36 mouse cellular contexts compared by ENCODE assay signal in genomic region chr5:120527296-120527964, GRCm38 (mm10). TPM values are rescaled to one million over a fixed set of nuclear protein-coding genes. Genes with fewer than 3 reads are reported as not detected.
A peak's percentile ranks its signal among the peaks of the same experiment; 100 is the strongest.
DNase-seq lines count a peak whose midpoint lies in the region; ATAC-seq lines count a peak whose summit lies in the region.
"Had no signal": no experiment of that assay in that cellular context is flagged by ENCODE, and none has a peak within 500 bp of the region (broad histone marks: within the 10 kb centered on the region; RNA-seq: fewer than 3 reads in every experiment).

No protein-coding gene starts in this region.

- 93% methylated on average over 16 of the region's 20 CpGs for WGBS in hindbrain, embryonic 16.5 days

- H3K27me3 ChIP-seq in splenic B cell, adult 2 months (ENCODE audit: control insufficient read depth, insufficient read depth, low read length, poor library complexity, severe bottlenecking): no peaks in the 10 kb centered on the region
- no peaks in the 10 kb centered on the region for H3K27me3 ChIP-seq in hindbrain, embryonic 16.5 days (replicated peaks; ENCODE audit: control insufficient read depth, insufficient read depth, low read length)
- H3K27me3 ChIP-seq: CH12.LX; forebrain, embryonic 12.5 days; hindbrain, embryonic 15.5 days; kidney, embryonic 15.5 days; liver, embryonic 13.5 days; midbrain, embryonic 15.5 days; stomach, embryonic 15.5 days had no signal

- H3K4me1 ChIP-seq in hindbrain, embryonic 16.5 days (ENCODE audit: control insufficient read depth, insufficient read depth, low read depth, low read length): no peaks in the 10 kb centered on the region
- H3K4me1 ChIP-seq: forebrain, embryonic 12.5 days; hindbrain, embryonic 15.5 days; kidney, embryonic 15.5 days; midbrain, embryonic 15.5 days; stomach, embryonic 15.5 days had no signal

- no peak overlapping the region for H3K9ac ChIP-seq in hindbrain, embryonic 16.5 days (ENCODE audit: low read depth, low read length)
- H3K9ac ChIP-seq: forebrain, embryonic 12.5 days; hindbrain, embryonic 15.5 days; kidney, embryonic 15.5 days; liver, embryonic 13.5 days; midbrain, embryonic 15.5 days; stomach, embryonic 15.5 days had no signal

- DNase-seq in spleen, postnatal 36 days (ENCODE audit: low spot score in 2 of 2): peak; percentile 35 to 41
- no peak for DNase-seq in spleen, postnatal 4 days (ENCODE audit: low spot score in 2 of 2)
- DNase-seq in B cell, adult 2 months: peak; percentile 40 to 52
- peak; percentile 76 for DNase-seq in splenic B cell, adult 2 months (ENCODE audit: low read depth, low spot score)
- DNase-seq: adrenal gland, adult 8-10 months; cerebellum, adult 11-12 months; cerebellum, adult 9-11 months; gastrocnemius, postnatal 14 days; heart, adult 18-20 months; heart, postnatal 4 days; kidney, adult 18-20 months; kidney, postnatal 25 days; liver, embryonic 13.5 days; lung, adult 2 months; lung, postnatal 10 days; right cerebral cortex, adult 18-20 months; right cerebral cortex, postnatal 4 days; thymus, adult 2 months had no signal

- H3K4me3 ChIP-seq in hindbrain, embryonic 16.5 days (ENCODE audit: low read length): no peak overlapping the region
- H3K4me3 ChIP-seq: forebrain, embryonic 12.5 days; hindbrain, embryonic 15.5 days; kidney, embryonic 15.5 days; liver, embryonic 13.5 days; midbrain, embryonic 10.5 days; midbrain, embryonic 15.5 days; stomach, embryonic 15.5 days had no signal

- no peaks in the 10 kb centered on the region for H3K9me3 ChIP-seq in hindbrain, embryonic 16.5 days (ENCODE audit: control insufficient read depth, low read length)
- H3K9me3 ChIP-seq: forebrain, embryonic 12.5 days; hindbrain, embryonic 15.5 days; kidney, embryonic 15.5 days; liver, embryonic 13.5 days; midbrain, embryonic 10.5 days; midbrain, embryonic 15.5 days; stomach, embryonic 15.5 days had no signal

- peak; percentile 75 to 81 for ATAC-seq in hematopoietic stem cell, adult 5-6 weeks (replicated peaks in 1 of 2; ENCODE audit: insufficient read depth in 1 of 2, low FRiP score in 2 of 2, low TSS enrichment in 1 of 2, low read depth in 1 of 2, poor library complexity in 2 of 2, severe bottlenecking in 2 of 2)
- ATAC-seq in erythroblast, adult 5-6 weeks (replicated peaks; ENCODE audit: low FRiP score, poor library complexity, severe bottlenecking): no peak
- ATAC-seq in hindbrain, embryonic 16.5 days: no peak
- ATAC-seq: midbrain, embryonic 15.5 days had no signal

- no peaks in the 10 kb centered on the region; the same call in 1 of the 2 replicates for H3K36me3 ChIP-seq in splenic B cell, adult 2 months (ENCODE audit: control insufficient read depth, insufficient read depth, low read length, poor library complexity, severe bottlenecking)
- H3K36me3 ChIP-seq in hindbrain, embryonic 16.5 days (ENCODE audit: control insufficient read depth, insufficient read depth, low read length): no peaks in the 10 kb centered on the region
- H3K36me3 ChIP-seq: forebrain, embryonic 12.5 days; hindbrain, embryonic 15.5 days; midbrain, embryonic 10.5 days; midbrain, embryonic 15.5 days had no signal

- H3K4me2 ChIP-seq in hindbrain, embryonic 16.5 days (ENCODE audit: low read length): no peak overlapping the region
- H3K4me2 ChIP-seq: forebrain, embryonic 12.5 days; heart, embryonic 11.5 days; hindbrain, embryonic 15.5 days; kidney, embryonic 15.5 days; liver, embryonic 13.5 days; midbrain, embryonic 15.5 days; stomach, embryonic 15.5 days had no signal

- H3K27ac ChIP-seq in hindbrain, embryonic 16.5 days (ENCODE audit: low read depth, low read length): no peak overlapping the region
- H3K27ac ChIP-seq: forebrain, embryonic 12.5 days; hindbrain, embryonic 15.5 days; kidney, embryonic 15.5 days; liver, embryonic 13.5 days; macrophage; midbrain, embryonic 10.5 days; midbrain, embryonic 15.5 days; stomach, embryonic 15.5 days had no signal

RNA-seq across cellular contexts. Expression of gene Slc8b1, which starts 16.5 kb away (rescaled TPM):
- total RNA-seq in hematopoietic stem cell, adult 5-6 weeks (2017): 8.4 and 13.2 TPM in 2 replicates
- total RNA-seq in erythroblast, adult 5-6 weeks (2015; ENCODE audit: low replicate concordance): 14.2 and 17.1 TPM in 2 replicates
- total RNA-seq in erythroblast, adult 5-6 weeks (2017; ENCODE audit: low replicate concordance): 6.1 and 8.4 TPM in 2 replicates
- polyA plus RNA-seq in hindbrain, embryonic 16.5 days (2015; fragmentation: Nextera tagmentation; extraction: Ambion mirVana): 2.3 and 2.7 TPM in 2 replicates

RNA-seq across cellular contexts. Expression of gene Plbd2, which starts 24.0 kb away (rescaled TPM):
- 7.4 and 7.9 TPM in 2 replicates for total RNA-seq in hematopoietic stem cell, adult 5-6 weeks (2017)
- 1.7 and 7.7 TPM in 2 replicates for total RNA-seq in erythroblast, adult 5-6 weeks (2015; ENCODE audit: low replicate concordance)
- total RNA-seq in erythroblast, adult 5-6 weeks (2017; ENCODE audit: low replicate concordance): 1.4 and 3.8 TPM in 2 replicates
- polyA plus RNA-seq in hindbrain, embryonic 16.5 days (2015; fragmentation: Nextera tagmentation; extraction: Ambion mirVana): 37.6 and 39.0 TPM in 2 replicates

RNA-seq across cellular contexts. Expression of gene Sds, which starts 51.1 kb away (rescaled TPM):
- total RNA-seq in hematopoietic stem cell, adult 5-6 weeks (2017): not detected in 2 replicates
- not detected in 2 replicates for total RNA-seq in erythroblast, adult 5-6 weeks (2015; ENCODE audit: low replicate concordance)
- not detected in 2 replicates for total RNA-seq in erythroblast, adult 5-6 weeks (2017; ENCODE audit: low replicate concordance)
- polyA plus RNA-seq in hindbrain, embryonic 16.5 days (2015; fragmentation: Nextera tagmentation; extraction: Ambion mirVana): 0.40 and 0.80 TPM in 2 replicates
- total RNA-seq: CH12.LX; gastrocnemius, postnatal 14 days; heart, postnatal 4 days; left cerebral cortex, postnatal 36 days had no signal
- polyA plus RNA-seq: embryonic facial prominence, embryonic 14.5 days; forebrain, embryonic 12.5 days; heart, embryonic 11.5 days; heart, postnatal 0 days; hindbrain, embryonic 15.5 days; intestine, embryonic 14.5 days; kidney, embryonic 15.5 days; liver, embryonic 13.5 days; macrophage; midbrain, embryonic 10.5 days; midbrain, embryonic 15.5 days; neural tube, embryonic 11.5 days; spleen, adult 2 months had no signal

RNA-seq across cellular contexts. Expression of gene Sdsl, which starts 54.8 kb away (rescaled TPM):
- 9.1 and 26.1 TPM in 2 replicates for total RNA-seq in hematopoietic stem cell, adult 5-6 weeks (2017)
- total RNA-seq in erythroblast, adult 5-6 weeks (2015; ENCODE audit: low replicate concordance): not detected in 2 replicates
- total RNA-seq in erythroblast, adult 5-6 weeks (2017; ENCODE audit: low replicate concordance): 3.4 and 3.9 TPM in 2 replicates
- polyA plus RNA-seq in hindbrain, embryonic 16.5 days (2015; fragmentation: Nextera tagmentation; extraction: Ambion mirVana): 8.1 and 9.4 TPM in 2 replicates
- polyA plus RNA-seq: macrophage had no signal

Comparison
In these comparisons a context has a peak if more than half of its experiments do, and no peak if none do; other contexts are left out.
1. DNase-seq: peak in spleen, postnatal 36 days (2 of 2), B cell, adult 2 months (2 of 2) and splenic B cell, adult 2 months (single experiment); none in spleen, postnatal 4 days (0 of 2).
2. ATAC-seq: peak in hematopoietic stem cell, adult 5-6 weeks (2 of 2); none in erythroblast, adult 5-6 weeks (single experiment) and hindbrain, embryonic 16.5 days (single experiment).